Mouse (Mus musculus): ENCODE data around the gene Plekhs1. TPM values are rescaled to one million over a fixed set of nuclear protein-coding genes. Genes with fewer than 3 reads are reported as not detected.

Gene Plekhs1
- polyA plus RNA-seq, 1 experiment from 2014 or later: not detected

- H3K4me2 ChIP-seq: no peak overlapping the region
- H3K27ac ChIP-seq (ENCODE audit: low read depth, low read length): no peak overlapping the region
- H3K4me1 ChIP-seq (replicated peaks; ENCODE audit: control insufficient read depth, insufficient read depth, low read length): no peaks in the 10 kb centered on the region
- WGBS: 77% methylated on average over 5 of the region's 5 CpGs
- no peaks in the 10 kb centered on the region; the same call in 1 of the 2 replicates for H3K27me3 ChIP-seq (replicated peaks; ENCODE audit: control insufficient read depth, insufficient read depth, low read length)
- no peak overlapping the region for H3K4me3 ChIP-seq (ENCODE audit: low read depth, low read length)
- no peak overlapping the region for H3K9ac ChIP-seq (ENCODE audit: low read depth, low read length)
- H3K9me3 ChIP-seq (ENCODE audit: control insufficient read depth, low read length): no peaks in the 10 kb centered on the region
- H3K36me3 ChIP-seq (ENCODE audit: control insufficient read depth, insufficient read depth, low read length): no peaks in the 10 kb centered on the region
- no peak for DNase-seq (ENCODE audit: low spot score)
- no peak for ATAC-seq (replicated peaks; ENCODE audit: low FRiP score)
Observed at GRCm38 (mm10) chr19:56450892-56451291, 10.5 kb upstream of the Plekhs1 start.

GRCm38 (mm10) chr19:56451867-56452266 is 9.6 kb upstream of the Plekhs1 start:
- no peaks in the 10 kb centered on the region for H3K9me3 ChIP-seq (ENCODE audit: control insufficient read depth, low read length)
- no peaks in the 10 kb centered on the region for H3K4me1 ChIP-seq (replicated peaks; ENCODE audit: control insufficient read depth, insufficient read depth, low read length)
- no peaks in the 10 kb centered on the region; the same call in 1 of the 2 replicates for H3K27me3 ChIP-seq (replicated peaks; ENCODE audit: control insufficient read depth, insufficient read depth, low read length)
- no peak overlapping the region for H3K27ac ChIP-seq (ENCODE audit: low read depth, low read length)
- no peaks in the 10 kb centered on the region for H3K36me3 ChIP-seq (ENCODE audit: control insufficient read depth, insufficient read depth, low read length)
- no peak for ATAC-seq (replicated peaks; ENCODE audit: low FRiP score)
- no peak overlapping the region for H3K4me3 ChIP-seq (ENCODE audit: low read depth, low read length)
- WGBS: 72% methylated on average over 4 of the region's 4 CpGs
- DNase-seq (ENCODE audit: low spot score): no peak
- no peak overlapping the region for H3K9ac ChIP-seq (ENCODE audit: low read depth, low read length)
- no peak overlapping the region for H3K4me2 ChIP-seq

GRCm38 (mm10) chr19:56452421-56452820 is 9.0 kb upstream of the Plekhs1 start:
- WGBS: 80% methylated on average over 2 of the region's 2 CpGs
- Histone ChIP-seq H3K27me3 (replicated peaks; ENCODE audit: control insufficient read depth, insufficient read depth, low read length) (no peaks in the 10 kb centered on the region; the same call in 1 of the 2 replicates), H3K4me1 (replicated peaks; ENCODE audit: control insufficient read depth, insufficient read depth, low read length) (no peaks in the 10 kb centered on the region), H3K36me3 (ENCODE audit: control insufficient read depth, insufficient read depth, low read length) (no peaks in the 10 kb centered on the region), H3K9me3 (ENCODE audit: control insufficient read depth, low read length) (no peaks in the 10 kb centered on the region), H3K4me3 (ENCODE audit: low read depth, low read length) (no peak overlapping the region), H3K9ac (ENCODE audit: low read depth, low read length) (no peak overlapping the region), H3K4me2 (no peak overlapping the region), H3K27ac (ENCODE audit: low read depth, low read length) (no peak overlapping the region)
- no peak for DNase-seq (ENCODE audit: low spot score)
- no peak for ATAC-seq (replicated peaks; ENCODE audit: low FRiP score)

- Histone ChIP-seq H3K27me3 (replicated peaks; ENCODE audit: control insufficient read depth, insufficient read depth, low read length) (no peaks in the 10 kb centered on the region; the same call in 1 of the 2 replicates), H3K4me3 (ENCODE audit: low read depth, low read length) (no peak overlapping the region), H3K9me3 (ENCODE audit: control insufficient read depth, low read length) (no peaks in the 10 kb centered on the region), H3K9ac (ENCODE audit: low read depth, low read length) (no peak overlapping the region), H3K4me1 (replicated peaks; ENCODE audit: control insufficient read depth, insufficient read depth, low read length) (no peaks in the 10 kb centered on the region), H3K27ac (ENCODE audit: low read depth, low read length) (no peak overlapping the region), H3K36me3 (ENCODE audit: control insufficient read depth, insufficient read depth, low read length) (no peaks in the 10 kb centered on the region), H3K4me2 (no peak overlapping the region)
- no peak for DNase-seq (ENCODE audit: low spot score)
- 59% methylated on average over 4 of the region's 4 CpGs for WGBS
- ATAC-seq (replicated peaks; ENCODE audit: low FRiP score): no peak
Observed at GRCm38 (mm10) chr19:56454862-56455261, 6.6 kb upstream of the Plekhs1 start.

- Histone ChIP-seq H3K27me3 (replicated peaks; ENCODE audit: control insufficient read depth, insufficient read depth, low read length) (no peaks in the 10 kb centered on the region; the same call in 1 of the 2 replicates), H3K4me1 (replicated peaks; ENCODE audit: control insufficient read depth, insufficient read depth, low read length) (no peaks in the 10 kb centered on the region), H3K4me2 (no peak overlapping the region), H3K27ac (ENCODE audit: low read depth, low read length) (no peak overlapping the region), H3K36me3 (ENCODE audit: control insufficient read depth, insufficient read depth, low read length) (no peaks in the 10 kb centered on the region), H3K9me3 (ENCODE audit: control insufficient read depth, low read length) (no peaks in the 10 kb centered on the region), H3K9ac (ENCODE audit: low read depth, low read length) (no peak overlapping the region), H3K4me3 (ENCODE audit: low read depth, low read length) (no peak overlapping the region)
- ATAC-seq (replicated peaks; ENCODE audit: low FRiP score) (no peak), DNase-seq (ENCODE audit: low spot score) (no peak)
- WGBS: 36% methylated on average over 2 of the region's 2 CpGs
Observed at GRCm38 (mm10) chr19:56455369-56455768, 6.1 kb upstream of the Plekhs1 start.

GRCm38 (mm10) chr19:56457569-56457968 is 3.9 kb upstream of the Plekhs1 start:
- Histone ChIP-seq H3K4me3 (ENCODE audit: low read depth, low read length) (no peak overlapping the region), H3K27me3 (replicated peaks; ENCODE audit: control insufficient read depth, insufficient read depth, low read length) (no peaks in the 10 kb centered on the region; the same call in 1 of the 2 replicates), H3K9me3 (ENCODE audit: control insufficient read depth, low read length) (no peaks in the 10 kb centered on the region), H3K27ac (ENCODE audit: low read depth, low read length) (no peak overlapping the region), H3K9ac (ENCODE audit: low read depth, low read length) (no peak overlapping the region), H3K4me2 (no peak overlapping the region), H3K36me3 (ENCODE audit: control insufficient read depth, insufficient read depth, low read length) (no peaks in the 10 kb centered on the region), H3K4me1 (replicated peaks; ENCODE audit: control insufficient read depth, insufficient read depth, low read length) (no peaks in the 10 kb centered on the region)
- ATAC-seq (replicated peaks; ENCODE audit: low FRiP score) (no peak), DNase-seq (ENCODE audit: low spot score) (no peak)
- WGBS: 54% methylated on average over 4 of the region's 4 CpGs

- H3K36me3 ChIP-seq (ENCODE audit: control insufficient read depth, insufficient read depth, low read length): no peaks in the 10 kb centered on the region
- no peak overlapping the region for H3K4me3 ChIP-seq (ENCODE audit: low read depth, low read length)
- H3K9ac ChIP-seq (ENCODE audit: low read depth, low read length): no peak overlapping the region
- H3K4me2 ChIP-seq: no peak overlapping the region
- no peak overlapping the region for H3K27ac ChIP-seq (ENCODE audit: low read depth, low read length)
- H3K27me3 ChIP-seq (replicated peaks; ENCODE audit: control insufficient read depth, insufficient read depth, low read length): no peaks in the 10 kb centered on the region; the same call in 1 of the 2 replicates
- no peak for ATAC-seq (replicated peaks; ENCODE audit: low FRiP score)
- 77% methylated on average over 10 of the region's 10 CpGs for WGBS
- no peaks in the 10 kb centered on the region for H3K9me3 ChIP-seq (ENCODE audit: control insufficient read depth, low read length)
- DNase-seq (ENCODE audit: low spot score): no peak
- no peaks in the 10 kb centered on the region for H3K4me1 ChIP-seq (replicated peaks; ENCODE audit: control insufficient read depth, insufficient read depth, low read length)
Observed at GRCm38 (mm10) chr19:56459154-56460050, 2.0 kb upstream of the Plekhs1 start.

GRCm38 (mm10) chr19:56460241-56460640 is 1.2 kb upstream of the Plekhs1 start:
- H3K4me1 ChIP-seq (replicated peaks; ENCODE audit: control insufficient read depth, insufficient read depth, low read length): no peaks in the 10 kb centered on the region
- 82% methylated on average over 2 of the region's 2 CpGs for WGBS
- no peaks in the 10 kb centered on the region for H3K27me3 ChIP-seq (replicated peaks; ENCODE audit: control insufficient read depth, insufficient read depth, low read length)
- no peak overlapping the region for H3K9ac ChIP-seq (ENCODE audit: low read depth, low read length)
- no peaks in the 10 kb centered on the region for H3K9me3 ChIP-seq (ENCODE audit: control insufficient read depth, low read length)
- no peak for ATAC-seq (replicated peaks; ENCODE audit: low FRiP score)
- no peaks in the 10 kb centered on the region for H3K36me3 ChIP-seq (ENCODE audit: control insufficient read depth, insufficient read depth, low read length)
- H3K4me3 ChIP-seq (ENCODE audit: low read depth, low read length): no peak overlapping the region
- no peak overlapping the region for H3K4me2 ChIP-seq
- no peak overlapping the region for H3K27ac ChIP-seq (ENCODE audit: low read depth, low read length)
- DNase-seq (ENCODE audit: low spot score): no peak

GRCm38 (mm10) chr19:56462786-56463185 is 1.3 kb downstream of the Plekhs1 start:
- H3K27me3 ChIP-seq (replicated peaks; ENCODE audit: control insufficient read depth, insufficient read depth, low read length): no peaks in the 10 kb centered on the region
- H3K4me3 ChIP-seq (ENCODE audit: low read depth, low read length): no peak overlapping the region
- 69% methylated on average over 4 of the region's 4 CpGs for WGBS
- no peak overlapping the region for H3K9ac ChIP-seq (ENCODE audit: low read depth, low read length)
- H3K36me3 ChIP-seq (ENCODE audit: control insufficient read depth, insufficient read depth, low read length): no peaks in the 10 kb centered on the region
- no peak for DNase-seq (ENCODE audit: low spot score)
- H3K4me1 ChIP-seq (replicated peaks; ENCODE audit: control insufficient read depth, insufficient read depth, low read length): no peaks in the 10 kb centered on the region
- no peaks in the 10 kb centered on the region for H3K9me3 ChIP-seq (ENCODE audit: control insufficient read depth, low read length)
- no peak for ATAC-seq (replicated peaks; ENCODE audit: low FRiP score)
- no peak overlapping the region for H3K4me2 ChIP-seq
- H3K27ac ChIP-seq (ENCODE audit: low read depth, low read length): no peak overlapping the region
